Mouse (Mus musculus): ENCODE data around the gene Dlgap1. TPM values are rescaled to one million over a fixed set of nuclear protein-coding genes. Genes with fewer than 3 reads are reported as not detected.

Dlgap1 gene
- polyA plus RNA-seq, 1 experiment from 2014 or later: 3.5 TPM

DNA sequence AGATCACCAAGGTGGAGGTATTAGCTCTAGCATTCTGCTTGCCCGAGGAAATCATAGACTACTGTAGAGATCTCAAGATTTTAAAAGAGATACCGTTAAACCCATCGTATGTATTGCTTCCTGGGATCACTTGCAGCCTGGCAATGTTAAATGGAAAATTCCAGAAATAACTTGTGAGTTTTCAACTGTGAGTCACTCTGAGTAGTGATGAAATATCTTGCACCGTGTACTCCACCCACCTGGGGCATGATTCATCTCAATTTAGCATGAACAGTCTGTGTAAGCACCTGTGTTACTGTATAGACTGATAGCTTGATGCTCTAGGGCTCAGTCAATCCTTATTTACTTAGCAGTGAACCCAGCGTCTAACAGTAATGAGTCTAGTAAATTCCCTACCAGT is 38.7 kb downstream of the Dlgap1 start:
- Histone ChIP-seq H3K9ac (replicated peaks; ENCODE audit: low read length) (no peak overlapping the region), H3K4me1 (ENCODE audit: insufficient read depth, low read length) (no peaks in the 10 kb centered on the region), H3K4me3 (ENCODE audit: low read length) (no peak overlapping the region), H3K27ac (ENCODE audit: low read length) (no peak overlapping the region), H3K36me3 (ENCODE audit: insufficient read depth, low read length) (no peaks in the 10 kb centered on the region), H3K9me3 (ENCODE audit: low read length) (no peaks in the 10 kb centered on the region), H3K4me2 (replicated peaks; ENCODE audit: low read depth, low read length) (no peak overlapping the region), H3K27me3 (ENCODE audit: insufficient read depth, low read length) (no peaks in the 10 kb centered on the region)
- ATAC-seq (ENCODE audit: low FRiP score, low TSS enrichment): no peak
- 80% methylated on average over 5 of the region's 5 CpGs for WGBS

DNA sequence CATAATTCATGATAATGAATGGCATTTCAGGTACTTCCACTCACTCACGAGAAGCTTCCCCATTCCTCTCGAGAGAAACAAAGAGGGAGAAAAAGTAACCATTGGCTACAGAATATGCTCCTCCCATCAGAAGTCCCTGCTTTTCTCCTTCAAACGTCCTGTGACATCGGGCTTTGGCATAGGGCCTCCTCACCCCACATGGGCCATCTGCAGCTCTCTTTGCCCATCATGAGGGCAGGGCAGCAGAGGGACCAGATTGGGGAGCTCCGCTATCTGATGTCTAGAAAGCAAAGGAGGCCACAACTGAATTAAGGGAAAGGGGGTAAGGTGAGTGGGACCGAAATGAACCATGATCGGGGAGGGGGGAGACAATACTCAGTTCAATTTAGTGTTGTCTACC is 47.6 kb downstream of the Dlgap1 start:
- no peaks in the 10 kb centered on the region for H3K27me3 ChIP-seq (ENCODE audit: insufficient read depth, low read length)
- no peak for ATAC-seq (ENCODE audit: low FRiP score, low TSS enrichment)
- H3K36me3 ChIP-seq (ENCODE audit: insufficient read depth, low read length): no peaks in the 10 kb centered on the region
- WGBS: 68% methylated on average over 7 of the region's 7 CpGs
- H3K4me2 ChIP-seq (replicated peaks; ENCODE audit: low read depth, low read length): no peak overlapping the region
- no peak overlapping the region for H3K27ac ChIP-seq (ENCODE audit: low read length)
- H3K9ac ChIP-seq (replicated peaks; ENCODE audit: low read length): no peak overlapping the region
- H3K4me1 ChIP-seq (ENCODE audit: insufficient read depth, low read length): no peaks in the 10 kb centered on the region
- H3K9me3 ChIP-seq (ENCODE audit: low read length): no peaks in the 10 kb centered on the region
- no peak overlapping the region for H3K4me3 ChIP-seq (ENCODE audit: low read length)

- 74% methylated on average over 4 of the region's 4 CpGs for WGBS
- Histone ChIP-seq H3K9me3 (ENCODE audit: low read length) (no peaks in the 10 kb centered on the region), H3K4me1 (ENCODE audit: insufficient read depth, low read length) (no peaks in the 10 kb centered on the region), H3K4me2 (replicated peaks; ENCODE audit: low read depth, low read length) (no peak overlapping the region), H3K4me3 (ENCODE audit: low read length) (no peak overlapping the region), H3K36me3 (ENCODE audit: insufficient read depth, low read length) (no peaks in the 10 kb centered on the region), H3K27me3 (ENCODE audit: insufficient read depth, low read length) (no peaks in the 10 kb centered on the region), H3K27ac (ENCODE audit: low read length) (no peak overlapping the region), H3K9ac (replicated peaks; ENCODE audit: low read length) (no peak overlapping the region)
- no peak for ATAC-seq (ENCODE audit: low FRiP score, low TSS enrichment)
Measured at GRCm38 (mm10) chr17:70020376-70020775, 51.5 kb downstream of the Dlgap1 start.

GRCm38 (mm10) chr17:70022618-70023017 is 53.7 kb downstream of the Dlgap1 start:
- H3K9ac ChIP-seq (replicated peaks; ENCODE audit: low read length): no peak overlapping the region
- H3K4me3 ChIP-seq (ENCODE audit: low read length): no peak overlapping the region
- no peak overlapping the region for H3K27ac ChIP-seq (ENCODE audit: low read length)
- no peaks in the 10 kb centered on the region for H3K36me3 ChIP-seq (ENCODE audit: insufficient read depth, low read length)
- no peak for ATAC-seq (ENCODE audit: low FRiP score, low TSS enrichment)
- 75% methylated on average over 2 of the region's 2 CpGs for WGBS
- H3K4me1 ChIP-seq (ENCODE audit: insufficient read depth, low read length): no peaks in the 10 kb centered on the region
- H3K27me3 ChIP-seq (ENCODE audit: insufficient read depth, low read length): no peaks in the 10 kb centered on the region
- no peak overlapping the region for H3K4me2 ChIP-seq (replicated peaks; ENCODE audit: low read depth, low read length)
- no peaks in the 10 kb centered on the region for H3K9me3 ChIP-seq (ENCODE audit: low read length)

GRCm38 (mm10) chr17:70034862-70035261 is 66.0 kb downstream of the Dlgap1 start:
- 62% methylated on average over 2 of the region's 2 CpGs for WGBS

GRCm38 (mm10) chr17:70040751-70041430 is 72.0 kb downstream of the Dlgap1 start:
- H3K4me3 ChIP-seq (ENCODE audit: low read length): no peak overlapping the region
- 69% methylated on average over 7 of the region's 7 CpGs for WGBS
- ATAC-seq (ENCODE audit: low FRiP score, low TSS enrichment): no peak
- no peaks in the 10 kb centered on the region for H3K4me1 ChIP-seq (ENCODE audit: insufficient read depth, low read length)
- H3K9me3 ChIP-seq (ENCODE audit: low read length): no peaks in the 10 kb centered on the region
- H3K9ac ChIP-seq (replicated peaks; ENCODE audit: low read length): no peak overlapping the region
- H3K27ac ChIP-seq (ENCODE audit: low read length): no peak overlapping the region
- H3K4me2 ChIP-seq (replicated peaks; ENCODE audit: low read depth, low read length): no peak overlapping the region
- no peaks in the 10 kb centered on the region for H3K36me3 ChIP-seq (ENCODE audit: insufficient read depth, low read length)
- H3K27me3 ChIP-seq (ENCODE audit: insufficient read depth, low read length): no peaks in the 10 kb centered on the region

More at GRCm38 (mm10) chr17:70034862-70035261, 66.0 kb downstream of the Dlgap1 start:
- Histone ChIP-seq H3K4me2 (replicated peaks; ENCODE audit: low read depth, low read length) (no peak overlapping the region), H3K9ac (replicated peaks; ENCODE audit: low read length) (no peak overlapping the region), H3K4me3 (ENCODE audit: low read length) (no peak overlapping the region), H3K27ac (ENCODE audit: low read length) (no peak overlapping the region), H3K27me3 (ENCODE audit: insufficient read depth, low read length) (no peaks in the 10 kb centered on the region), H3K9me3 (ENCODE audit: low read length) (no peaks in the 10 kb centered on the region), H3K36me3 (ENCODE audit: insufficient read depth, low read length) (no peaks in the 10 kb centered on the region), H3K4me1 (ENCODE audit: insufficient read depth, low read length) (no peaks in the 10 kb centered on the region)
- ATAC-seq (ENCODE audit: low FRiP score, low TSS enrichment): peak; percentile 46; the same call in 1 of the 2 replicates

- Histone ChIP-seq H3K9me3 (ENCODE audit: low read length) (no peaks in the 10 kb centered on the region), H3K9ac (replicated peaks; ENCODE audit: low read length) (no peak overlapping the region), H3K27ac (ENCODE audit: low read length) (no peak overlapping the region), H3K27me3 (ENCODE audit: insufficient read depth, low read length) (no peaks in the 10 kb centered on the region), H3K36me3 (ENCODE audit: insufficient read depth, low read length) (no peaks in the 10 kb centered on the region), H3K4me2 (replicated peaks; ENCODE audit: low read depth, low read length) (no peak overlapping the region), H3K4me1 (ENCODE audit: insufficient read depth, low read length) (no peaks in the 10 kb centered on the region), H3K4me3 (ENCODE audit: low read length) (no peak overlapping the region)
- 79% methylated on average over 6 of the region's 6 CpGs for whole genome bisulfite sequencing
- no peak for ATAC-seq (ENCODE audit: low FRiP score, low TSS enrichment)
Measured at GRCm38 (mm10) chr17:70068281-70068680, 99.4 kb downstream of the Dlgap1 start.

- Histone ChIP-seq H3K27me3 (ENCODE audit: insufficient read depth, low read length) (no peaks in the 10 kb centered on the region), H3K9ac (replicated peaks; ENCODE audit: low read length) (no peak overlapping the region), H3K36me3 (ENCODE audit: insufficient read depth, low read length) (no peaks in the 10 kb centered on the region), H3K4me2 (replicated peaks; ENCODE audit: low read depth, low read length) (no peak overlapping the region), H3K4me1 (ENCODE audit: insufficient read depth, low read length) (no peaks in the 10 kb centered on the region), H3K4me3 (ENCODE audit: low read length) (no peak overlapping the region), H3K9me3 (ENCODE audit: low read length) (no peaks in the 10 kb centered on the region), H3K27ac (ENCODE audit: low read length) (no peak overlapping the region)
- ATAC-seq (ENCODE audit: low FRiP score, low TSS enrichment): no peak
- WGBS: 60% methylated on average over 2 of the region's 2 CpGs
Measured at GRCm38 (mm10) chr17:70072066-70072465, 103.2 kb downstream of the Dlgap1 start.

- H3K27ac ChIP-seq (ENCODE audit: low read length): no peak overlapping the region
- no peak overlapping the region for H3K4me3 ChIP-seq (ENCODE audit: low read length)
- no peak overlapping the region for H3K9ac ChIP-seq (replicated peaks; ENCODE audit: low read length)
- no peak for ATAC-seq (ENCODE audit: low FRiP score, low TSS enrichment)
- H3K36me3 ChIP-seq (ENCODE audit: insufficient read depth, low read length): no peaks in the 10 kb centered on the region
- no peaks in the 10 kb centered on the region for H3K4me1 ChIP-seq (ENCODE audit: insufficient read depth, low read length)
- 92% methylated on average over 4 of the region's 4 CpGs for WGBS
- no peaks in the 10 kb centered on the region for H3K27me3 ChIP-seq (ENCODE audit: insufficient read depth, low read length)
- H3K9me3 ChIP-seq (ENCODE audit: low read length): no peaks in the 10 kb centered on the region
- H3K4me2 ChIP-seq (replicated peaks; ENCODE audit: low read depth, low read length): no peak overlapping the region
Measured at GRCm38 (mm10) chr17:70088220-70088619, 119.3 kb downstream of the Dlgap1 start.

DNA sequence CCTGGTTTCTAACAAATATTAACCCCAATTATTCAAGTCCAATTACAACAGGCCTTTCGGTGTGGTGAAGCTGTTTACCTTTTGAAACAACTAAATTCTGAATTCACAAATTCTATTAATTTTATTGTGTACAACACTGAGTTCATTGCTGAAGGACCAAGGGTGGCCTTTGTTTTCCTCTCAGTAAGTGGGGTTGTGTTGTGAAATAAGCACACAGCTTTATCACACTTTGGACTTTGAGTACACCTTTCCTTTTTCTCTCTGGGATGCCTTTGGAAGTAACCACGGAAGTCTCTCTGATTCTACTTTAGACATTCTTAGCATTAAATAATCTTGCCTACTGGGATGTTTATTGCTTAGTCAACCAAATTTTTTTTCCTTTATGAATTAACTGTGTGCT is 121.9 kb downstream of the Dlgap1 start:
- no peaks in the 10 kb centered on the region for H3K4me1 ChIP-seq (ENCODE audit: insufficient read depth, low read length)
- no peak overlapping the region for H3K4me3 ChIP-seq (ENCODE audit: low read length)
- H3K9ac ChIP-seq (replicated peaks; ENCODE audit: low read length): no peak overlapping the region
- no peaks in the 10 kb centered on the region for H3K36me3 ChIP-seq (ENCODE audit: insufficient read depth, low read length)
- WGBS: 84% methylated on average over 2 of the region's 2 CpGs
- no peaks in the 10 kb centered on the region for H3K9me3 ChIP-seq (ENCODE audit: low read length)
- no peak for ATAC-seq (ENCODE audit: low FRiP score, low TSS enrichment)
- no peak overlapping the region for H3K27ac ChIP-seq (ENCODE audit: low read length)
- H3K4me2 ChIP-seq (replicated peaks; ENCODE audit: low read depth, low read length): no peak overlapping the region
- H3K27me3 ChIP-seq (ENCODE audit: insufficient read depth, low read length): no peaks in the 10 kb centered on the region

Measured in kidney, embryonic 16.5 days (tissue).